Mouse (Mus musculus) brain, embryonic 14.5 days (tissue): Measurements from ENCODE around the gene Pacsin2. TPM values are rescaled to one million over a fixed set of nuclear protein-coding genes. Genes with fewer than 3 reads are reported as not detected.
A peak's percentile ranks its signal among the peaks of the same experiment; 100 is the strongest.
"Not testable (repeated sequence)": the region's sequence is repeated elsewhere in the genome, so short reads cannot be mapped to it uniquely, and the experiment has no call there.

Source experiments
- DNase-seq: peaks from one replicate; pipeline ENCODE4 v3.0.0-alpha.2; 2011; ENCODE audit warnings: low read depth
- CTCF ChIP-seq: fragments of 200-500 bp; IDR thresholded peaks from 2 replicates; pipeline ENCODE4 v1.5.1; 2012; ENCODE audit warnings: inconsistent platforms, mild to moderate bottlenecking, moderate library complexity, borderline replicate concordance; ENCODE audit not compliant: insufficient read depth, insufficient read length; ENCODE audit errors: extremely low read depth
- POLR2A ChIP-seq: fragments of 200-500 bp; IDR thresholded peaks from 2 replicates; pipeline ENCODE4 v1.6.1; 2012; ENCODE audit warnings: mild to moderate bottlenecking, inconsistent platforms, borderline replicate concordance; ENCODE audit not compliant: poor library complexity, insufficient read depth, insufficient read length, severe bottlenecking; ENCODE audit errors: extremely low read depth
- polyA plus RNA-seq: library from polyadenylated mRNA; depleted of rRNA; stranded (reverse); fragments of >200 nt; gene quantifications from 2 replicates; pipeline ENCODE4 v1.2.3, GENCODE M21; 2012

The Pacsin2 gene
- polyA plus RNA-seq, 1 experiment = 31.4 TPM

DNA sequence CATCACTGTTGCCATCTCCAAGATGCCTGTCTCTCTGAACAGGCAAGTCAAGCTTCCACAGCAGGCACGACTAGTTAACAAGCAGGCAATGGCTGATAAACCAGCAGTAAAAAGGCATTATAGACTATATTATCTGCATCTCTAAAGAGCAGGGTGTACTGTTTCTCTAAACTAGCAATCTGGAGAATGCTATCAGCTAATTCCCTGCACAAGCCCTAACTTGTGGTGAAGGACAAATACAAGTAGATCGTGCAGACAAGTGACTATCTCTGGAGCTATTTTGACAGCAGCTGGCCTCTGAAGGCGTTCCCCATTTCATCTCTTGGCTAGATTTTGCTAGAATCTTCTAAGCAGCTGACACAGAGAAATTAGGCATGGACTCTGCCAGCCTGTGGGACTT lies 100.2 kb downstream of the Pacsin2 start:
- DNase-seq = no peak
- TF ChIP-seq POLR2A (no peak), CTCF (no peak)

GRCm38 (mm10) chr15:83362813-83363212 lies 101.6 kb downstream of the Pacsin2 start:
- DNase-seq = not testable (repeated sequence)

DNA sequence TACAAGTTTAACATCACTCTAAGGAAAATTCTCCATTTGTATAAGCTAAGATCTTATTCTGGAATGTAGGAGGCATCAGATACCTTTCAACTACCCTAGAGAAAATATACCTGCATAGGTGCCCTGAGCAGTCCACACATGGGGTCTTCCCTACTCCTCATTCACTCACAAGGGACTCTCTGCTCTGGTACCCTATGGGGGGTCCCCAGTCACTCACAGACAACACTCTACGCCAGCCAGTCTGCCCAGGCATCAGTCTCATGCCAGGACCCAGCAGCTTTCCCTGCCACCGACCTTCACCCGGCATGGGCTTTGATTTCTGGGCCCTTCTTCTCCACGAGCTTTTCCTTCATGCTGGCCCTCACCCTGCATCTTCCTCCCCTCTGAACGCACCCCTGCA lies 103.5 kb downstream of the Pacsin2 start:
- not testable (repeated sequence) for DNase-seq

DNA sequence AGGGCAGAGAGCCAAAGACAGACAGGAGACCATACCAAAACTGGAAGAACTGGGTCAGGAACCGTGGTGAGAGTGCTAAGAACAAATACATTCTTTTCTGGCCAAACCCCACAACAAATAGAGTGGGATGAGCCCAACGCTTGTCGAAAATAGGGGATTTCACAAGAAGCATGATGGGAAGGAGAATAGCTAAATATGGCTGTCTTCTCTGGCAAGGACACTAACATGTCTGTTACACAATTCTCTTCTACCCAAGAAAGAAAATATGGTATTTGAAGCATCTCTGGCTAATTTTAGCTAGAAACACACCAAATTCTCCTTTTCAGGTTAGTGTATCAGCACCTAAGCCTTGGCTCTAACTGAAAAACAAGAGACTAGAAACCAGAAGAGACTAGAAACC lies 104.3 kb downstream of the Pacsin2 start:
- DNase-seq = no peak
- TF ChIP-seq CTCF = no peak
- TF ChIP-seq POLR2A = no peak

GRCm38 (mm10) chr15:83358476-83358875 lies 105.9 kb downstream of the Pacsin2 start:
- DNase-seq = no peak

DNA sequence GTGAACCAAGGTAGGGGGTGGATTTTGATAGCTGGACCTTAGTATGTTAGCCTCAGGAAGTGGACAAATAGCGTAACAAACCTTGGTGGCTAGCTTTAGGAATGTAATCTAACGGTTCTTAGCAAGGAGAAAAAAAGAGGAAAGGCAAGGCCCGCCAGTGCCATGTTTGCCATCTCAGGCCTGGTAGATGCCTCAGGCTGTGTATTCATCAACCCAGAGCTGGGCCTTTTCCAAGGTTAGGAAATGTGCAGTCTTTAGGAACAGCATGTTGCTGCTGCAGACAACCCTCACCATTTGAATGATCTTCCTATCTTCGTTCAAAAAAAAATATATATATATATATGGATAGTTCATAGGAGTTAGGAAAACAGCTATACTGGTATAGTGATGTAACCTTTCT lies 112.9 kb downstream of the Pacsin2 start:
- DNase-seq = no peak
- no peak for TF ChIP-seq POLR2A
- TF ChIP-seq CTCF = no peak

More at GRCm38 (mm10) chr15:83358476-83358875, 105.9 kb downstream of the Pacsin2 start:
- TF ChIP-seq CTCF (no peak), POLR2A (no peak)

GRCm38 (mm10) chr15:83350859-83351258 lies 113.5 kb downstream of the Pacsin2 start:
- DNase-seq = no peak
- TF ChIP-seq CTCF = no peak
- TF ChIP-seq POLR2A = no peak

DNA sequence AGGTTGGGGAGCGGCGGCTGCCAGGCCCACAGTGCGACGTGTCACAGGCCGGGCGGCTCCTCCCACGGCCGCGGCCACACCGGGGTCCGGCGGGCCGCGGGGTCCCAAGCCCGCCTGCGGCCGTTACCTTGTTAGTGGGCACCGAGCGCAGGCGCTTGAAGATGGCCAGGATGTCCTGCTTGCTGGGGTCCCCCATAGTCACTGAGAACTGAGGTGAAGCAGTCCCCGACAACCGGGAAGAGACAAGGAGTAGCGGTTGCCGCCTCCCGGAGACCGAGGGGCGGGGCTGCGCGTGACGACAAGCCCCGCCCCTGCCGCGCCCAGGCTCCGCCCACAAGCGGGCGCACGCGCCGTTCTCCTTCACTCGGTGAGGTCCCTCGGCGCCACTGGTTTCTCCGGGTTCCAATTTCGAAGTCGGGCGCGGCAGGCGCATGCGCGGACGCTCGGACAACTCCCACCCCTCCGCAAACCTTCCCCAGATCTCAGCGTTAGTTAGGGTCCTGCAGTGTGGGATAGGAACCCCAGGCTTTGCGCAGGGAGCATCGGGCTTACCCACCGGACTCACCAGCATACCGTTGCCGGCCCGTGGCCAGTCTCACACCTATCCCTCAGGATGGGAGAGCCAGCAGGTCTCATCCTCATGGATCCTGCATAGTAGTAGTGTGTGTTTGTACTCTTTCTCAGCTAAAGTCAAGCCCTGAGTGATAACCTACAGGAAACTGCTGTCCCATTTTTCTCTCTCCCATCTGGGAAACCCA lies 114.3 kb downstream of the Pacsin2 start, which contains the start of gene Arfgap3:
Gene Arfgap3 (minus strand): TSS at position 294 of the 758 bp plus-strand sequence.
- peak; percentile 98 for DNase-seq
- TF ChIP-seq POLR2A = peak; percentile 44; the same call in 1 of the 2 replicates
- TF ChIP-seq CTCF = no peak

- DNase-seq = no peak
- no peak for TF ChIP-seq CTCF
- TF ChIP-seq POLR2A = no peak
Measured at GRCm38 (mm10) chr15:83349225-83349953, 115.0 kb downstream of the Pacsin2 start.

DNA sequence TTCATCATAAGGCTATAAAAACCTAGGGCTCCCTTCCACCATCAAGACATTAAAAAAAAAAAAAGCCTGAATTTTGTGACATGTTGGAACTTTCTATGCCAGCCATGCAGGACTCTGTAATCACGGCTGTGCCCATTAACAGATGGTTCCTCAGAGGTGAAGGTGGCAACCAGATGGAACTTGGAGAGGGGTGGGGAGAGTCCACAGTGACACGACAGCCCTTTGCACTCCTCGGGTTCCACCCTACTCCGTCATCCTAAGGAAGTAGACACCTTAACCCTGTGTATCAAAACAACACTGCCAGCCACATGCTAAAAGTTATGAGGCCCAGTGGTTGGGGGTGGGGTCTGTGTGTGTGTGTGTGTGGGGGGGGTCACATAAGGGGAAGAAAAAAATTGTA lies 115.7 kb downstream of the Pacsin2 start:
- TF ChIP-seq POLR2A (no peak), CTCF (no peak)
- no peak for DNase-seq

DNA sequence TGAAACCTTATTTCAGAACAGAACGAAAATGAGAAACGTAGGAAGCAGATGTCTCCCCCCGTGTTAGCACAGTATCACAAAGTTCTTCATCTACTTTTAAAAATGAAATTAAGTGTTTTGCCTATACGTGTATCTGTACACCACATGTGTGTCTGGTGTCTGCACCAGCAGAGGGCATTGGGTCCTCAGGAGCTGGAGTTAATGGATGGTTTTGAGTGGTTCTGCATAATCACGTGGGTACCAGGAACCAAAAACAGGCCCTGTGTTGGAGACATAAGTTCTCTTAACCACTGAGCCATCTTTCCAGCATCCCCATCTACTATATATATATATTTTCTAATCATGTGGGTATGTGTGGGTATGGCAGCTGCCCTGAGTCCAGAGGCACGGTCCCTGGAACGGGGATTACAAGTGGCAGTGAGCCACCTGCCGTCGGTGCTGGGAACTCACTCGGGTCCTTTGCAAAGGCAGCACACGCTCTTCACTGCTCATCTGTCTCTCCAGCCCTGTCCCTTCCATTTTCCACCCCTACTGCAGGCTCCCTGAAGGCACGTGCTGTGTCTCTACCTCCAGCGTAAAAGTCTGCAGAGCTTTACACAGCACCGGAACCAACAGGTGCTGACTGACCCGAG lies 118.4 kb downstream of the Pacsin2 start:
- TF ChIP-seq CTCF = no peak
- TF ChIP-seq POLR2A = no peak
- DNase-seq = no peak

DNA sequence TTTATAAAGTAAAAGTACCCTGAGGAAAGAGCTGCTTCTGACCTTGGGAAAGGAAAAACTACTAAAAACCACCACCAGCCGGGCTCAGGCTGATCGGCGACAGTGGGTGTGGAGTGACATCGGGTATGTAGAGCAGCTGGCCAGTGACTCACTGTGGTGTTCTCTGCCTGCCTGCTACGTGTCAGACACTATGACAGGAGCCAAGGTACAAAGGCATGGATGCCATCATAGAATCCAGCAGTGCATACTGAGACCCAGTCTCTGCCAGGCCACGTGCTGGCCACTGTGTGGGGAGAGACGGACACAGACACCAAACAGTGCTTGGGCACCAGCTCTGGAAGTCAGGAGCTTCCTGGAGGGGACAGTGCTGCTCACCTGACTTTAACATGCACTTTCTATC lies 119.5 kb downstream of the Pacsin2 start:
- TF ChIP-seq POLR2A (no peak), CTCF (no peak)
- no peak for DNase-seq
